Mouse (Mus musculus): ENCODE data around the gene Col5a3.
A peak's percentile ranks its signal among the peaks of the same experiment; 100 is the strongest.

Col5a3 gene

GRCm38 (mm10) chr9:20805706-20806105 lies 9.2 kb downstream of the Col5a3 start:
- DNase-seq (ENCODE audit: low read depth, low spot score): no peak

- no peak for DNase-seq (ENCODE audit: low read depth, low spot score)
Measured at GRCm38 (mm10) chr9:20805159-20805495, 9.7 kb downstream of the Col5a3 start.

- DNase-seq (ENCODE audit: low read depth, low spot score): peak; percentile 60
Measured at GRCm38 (mm10) chr9:20804266-20805158, 10.4 kb downstream of the Col5a3 start.

- no peak for DNase-seq (ENCODE audit: low read depth, low spot score)
Measured at GRCm38 (mm10) chr9:20794108-20794806, 20.6 kb downstream of the Col5a3 start.

GRCm38 (mm10) chr9:20790345-20790744 lies 24.5 kb downstream of the Col5a3 start:
- no peak for DNase-seq (ENCODE audit: low read depth, low spot score)

- no peak for DNase-seq (ENCODE audit: low read depth, low spot score)
Measured at GRCm38 (mm10) chr9:20789651-20790050, 25.2 kb downstream of the Col5a3 start.

GRCm38 (mm10) chr9:20787992-20788391 lies 26.9 kb downstream of the Col5a3 start:
- peak; percentile 64 for DNase-seq (ENCODE audit: low read depth, low spot score)

GRCm38 (mm10) chr9:20785055-20785454 lies 29.8 kb downstream of the Col5a3 start:
- DNase-seq (ENCODE audit: low read depth, low spot score): no peak

- DNase-seq (ENCODE audit: low read depth, low spot score): no peak
Measured at GRCm38 (mm10) chr9:20781286-20781685, 33.6 kb downstream of the Col5a3 start.

- DNase-seq (ENCODE audit: low read depth, low spot score): no peak
Measured at GRCm38 (mm10) chr9:20765274-20765673, 49.6 kb downstream of the Col5a3 start.

GRCm38 (mm10) chr9:20763099-20763498 lies 51.8 kb downstream of the Col5a3 start:
- no peak for DNase-seq (ENCODE audit: low read depth, low spot score)

- DNase-seq (ENCODE audit: low read depth, low spot score): no peak
Measured at GRCm38 (mm10) chr9:20762197-20762961, 52.5 kb downstream of the Col5a3 start.

- DNase-seq (ENCODE audit: low read depth, low spot score): no peak
Measured at GRCm38 (mm10) chr9:20761388-20761787, 53.5 kb downstream of the Col5a3 start.

- DNase-seq (ENCODE audit: low read depth, low spot score): peak; percentile 64
Measured at GRCm38 (mm10) chr9:20760813-20761212, 54.1 kb downstream of the Col5a3 start.

GRCm38 (mm10) chr9:20758896-20759295 lies 56.0 kb downstream of the Col5a3 start:
- no peak for DNase-seq (ENCODE audit: low read depth, low spot score)

GRCm38 (mm10) chr9:20758243-20758642 lies 56.6 kb downstream of the Col5a3 start:
- DNase-seq (ENCODE audit: low read depth, low spot score): no peak

- DNase-seq (ENCODE audit: low read depth, low spot score): peak; percentile 90
Measured at GRCm38 (mm10) chr9:20757087-20757955, 57.5 kb downstream of the Col5a3 start.

- DNase-seq (ENCODE audit: low read depth, low spot score): no peak
Measured at GRCm38 (mm10) chr9:20756081-20756700, 58.7 kb downstream of the Col5a3 start.

GRCm38 (mm10) chr9:20754335-20754734 lies 60.5 kb downstream of the Col5a3 start:
- DNase-seq (ENCODE audit: low read depth, low spot score): no peak

GRCm38 (mm10) chr9:20751477-20752029 lies 63.3 kb downstream of the Col5a3 start:
- DNase-seq (ENCODE audit: low read depth, low spot score): peak; percentile 63
